Mouse (Mus musculus) lung, embryonic 14.5 days (tissue): ENCODE data around the gene Cux1. TPM values are rescaled to one million over a fixed set of nuclear protein-coding genes. Genes with fewer than 3 reads are reported as not detected.

Source experiments
- ATAC-seq: fragments of 200-750 bp; cut with Nextera tagmentation; 2 replicates; pipeline ENCODE4 v1.8.0; 2017; ENCODE audit warnings: mild to moderate bottlenecking, moderate TSS enrichment, moderate library complexity; ENCODE audit not compliant: insufficient read depth
- DNase-seq: peaks from one replicate; pipeline ENCODE4 v3.0.0-alpha.2; 2015
- H3K27ac ChIP-seq: fragments of 300-500 bp; sonication (generic); 2 replicates; pipeline ENCODE4 v1.5.1; 2014; ENCODE audit warnings: low read depth, mild to moderate bottlenecking, moderate library complexity
- H3K27me3 ChIP-seq: fragments of 300-500 bp; sonication (generic); 2 replicates; pipeline ENCODE4 v1.6.1; 2014; ENCODE audit warnings: low read length, control low read depth; ENCODE audit not compliant: insufficient read depth
- H3K36me3 ChIP-seq: fragments of 300-500 bp; sonication (generic); 2 replicates; pipeline ENCODE4 v1.6.1; 2014; ENCODE audit warnings: control low read depth; ENCODE audit not compliant: insufficient read depth
- H3K4me1 ChIP-seq: fragments of 300-500 bp; sonication (generic); 2 replicates; pipeline ENCODE4 v1.6.1; 2014; ENCODE audit warnings: antibody characterized with exemption, control low read depth; ENCODE audit not compliant: insufficient read depth
- H3K4me2 ChIP-seq: fragments of 300-500 bp; sonication (generic); 2 replicates; pipeline ENCODE4 v1.6.1; 2014; ENCODE audit warnings: mild to moderate bottlenecking
- H3K4me3 ChIP-seq: fragments of 300-500 bp; sonication (generic); 2 replicates; pipeline ENCODE4 v1.5.1; 2014; ENCODE audit warnings: low read depth, low read length
- H3K9ac ChIP-seq: fragments of 300-500 bp; sonication (generic); 2 replicates; pipeline ENCODE4 v1.6.1; 2014
- H3K9me3 ChIP-seq: fragments of 300-500 bp; sonication (generic); 2 replicates; pipeline ENCODE4 v1.6.1; 2016; ENCODE audit warnings: low read depth, low read length, control low read depth
- CTCF ChIP-seq: IDR thresholded peaks from 2 replicates; pipeline ENCODE4 v1.5.1; 2016; ENCODE audit warnings: antibody characterized with exemption, low read depth
- WGBS: fragments of 180-500 bp; shearing (Covaris S2); extraction: QIAGEN DNeasy Blood & Tissue Kit; methylation state at CpG from one replicate; pipeline ENCODE4 v1.1.7; 2014; 5-methylcytosine and 5-hydroxymethylcytosine counted together
- polyA plus RNA-seq: library from polyadenylated mRNA; unstranded; fragments of >200 nt; fragmentation: Nextera tagmentation; extraction: Ambion mirVana; gene quantifications from 2 replicates; pipeline ENCODE4 v1.2.1, GENCODE M21; 2014

Gene Cux1
- 99.5 and 104 TPM in 2 replicates for polyA plus RNA-seq

DNA sequence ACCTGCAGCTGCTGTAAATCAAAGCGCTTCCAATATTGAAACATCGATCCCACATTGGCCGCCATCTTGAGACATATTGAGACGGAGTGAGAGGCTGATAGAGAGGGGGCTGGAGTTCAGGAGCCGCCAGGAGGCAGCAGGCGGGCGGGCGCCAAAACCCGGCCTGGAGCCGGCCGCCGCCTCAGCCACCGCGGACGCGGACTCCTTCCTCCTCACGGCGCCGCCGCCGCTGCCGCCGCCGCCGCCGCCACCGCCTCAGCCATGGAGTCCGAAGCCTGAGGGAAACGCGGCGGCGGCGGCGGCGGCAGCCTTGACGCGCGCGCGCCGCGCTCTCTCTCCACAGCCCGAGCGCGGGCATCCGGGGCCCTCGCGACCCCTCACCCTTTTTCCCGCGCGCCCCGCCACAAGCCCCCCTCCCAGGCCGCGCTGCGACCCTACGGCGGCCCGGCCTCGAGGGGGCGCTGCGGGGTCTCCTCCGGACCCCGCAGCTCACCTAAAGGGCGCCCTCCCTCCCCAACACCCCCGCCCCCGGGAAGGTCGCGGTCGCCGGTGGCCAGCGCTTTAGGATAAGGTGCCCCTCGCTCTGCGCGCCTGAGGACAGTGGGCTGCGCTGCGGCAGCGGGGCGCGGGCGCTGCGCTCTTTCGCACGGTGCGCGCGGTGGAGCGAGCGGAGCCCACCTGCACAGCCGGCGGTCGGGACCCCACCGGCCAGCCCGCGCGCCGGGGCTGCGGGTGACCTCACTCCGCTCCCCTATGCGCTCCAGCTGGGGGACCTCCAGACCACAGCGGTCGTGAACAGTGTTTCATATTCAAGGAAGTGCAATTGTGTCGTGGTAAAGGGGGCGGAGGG, at the start of gene Cux1:
Cux1 (minus strand) TSS at position 315 of the 850 bp plus-strand sequence.
- TF ChIP-seq CTCF, result peak; percentile 24; the same call in 1 of the 2 replicates

DNA sequence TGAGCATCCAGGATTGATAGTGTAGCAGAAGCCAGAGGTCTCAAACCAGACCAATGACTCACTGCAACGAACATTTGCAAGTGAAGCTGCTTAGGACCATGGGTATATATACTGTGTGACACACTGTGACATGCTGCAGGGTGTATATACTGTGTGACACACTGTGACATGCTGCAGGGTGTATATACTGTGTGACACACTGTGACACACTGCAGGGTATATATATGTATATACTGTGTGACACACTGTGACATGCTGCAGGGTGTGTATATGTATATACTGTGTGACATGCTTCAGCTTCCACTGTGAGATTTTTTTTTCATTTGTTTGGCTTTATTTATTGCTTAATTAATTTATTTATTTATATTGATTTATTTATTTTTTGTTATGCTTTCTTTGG, 45.1 kb upstream of the Cux1 start:
- Histone ChIP-seq H3K27ac (no peak overlapping the region), H3K9ac (no peak overlapping the region), H3K9me3 (no peaks in the 10 kb centered on the region), H3K4me2 (no peak overlapping the region), H3K36me3 (no peaks in the 10 kb centered on the region), H3K27me3 (no peaks in the 10 kb centered on the region), H3K4me1 (no peaks in the 10 kb centered on the region), H3K4me3 (no peak overlapping the region)
- WGBS, result 61% methylated on average over 1 of the region's 1 CpGs
- DNase-seq (no peak), ATAC-seq (no peak)
- no peak for TF ChIP-seq CTCF

More for the DNA sequence above, at the start of gene Cux1:
- Histone ChIP-seq H3K9ac (peak within 1 kb of the TSS; percentile 75), H3K36me3 (no peaks in the 10 kb centered on the region), H3K4me2 (peak within 1 kb of the TSS; percentile 99), H3K27me3 (peaks cover 22% of the 10 kb centered on the region), H3K9me3 (no peaks in the 10 kb centered on the region), H3K27ac (peak within 1 kb of the TSS; percentile 93), H3K4me1 (peaks cover 15% of the 10 kb centered on the region), H3K4me3 (peak within 1 kb of the TSS; percentile 64)
- ATAC-seq (peak; percentile 87), DNase-seq (peak; percentile 93)
- WGBS, result under 1% methylated on average over 79 of the region's 103 CpGs

DNA sequence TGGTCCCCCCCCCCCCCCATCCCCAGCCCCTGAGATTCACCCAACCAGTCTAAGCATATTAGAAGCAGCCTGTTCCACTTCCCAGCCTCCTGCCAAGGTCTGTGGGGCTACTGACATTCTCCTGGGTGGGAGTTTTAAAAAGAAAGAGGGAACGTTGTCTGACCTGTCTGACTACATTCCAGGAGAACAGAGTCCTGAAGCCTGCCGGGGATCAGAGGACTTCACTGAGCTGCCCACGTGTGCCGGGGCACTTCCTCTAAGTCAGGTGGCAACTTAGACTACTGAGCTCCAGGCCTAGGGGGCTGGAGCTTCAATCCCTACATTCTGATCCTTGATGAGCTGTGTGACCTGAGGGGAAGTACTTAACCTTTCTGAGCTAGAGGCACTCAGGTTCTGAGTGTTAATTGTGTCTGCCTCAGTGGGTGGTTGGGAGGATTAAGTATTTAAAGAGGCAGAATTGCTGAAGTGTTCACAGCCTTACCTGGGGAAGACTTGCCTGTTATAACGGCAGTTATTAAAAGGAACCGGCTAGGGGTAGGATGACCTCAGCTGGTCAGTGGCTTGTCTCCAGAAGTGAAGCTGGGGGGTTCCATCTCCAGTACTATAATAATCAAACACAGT, 41.6 kb upstream of the Cux1 start:
- H3K4me3 ChIP-seq, result no peak overlapping the region
- 48% methylated on average over 6 of the region's 6 CpGs for WGBS
- H3K36me3 ChIP-seq, result no peaks in the 10 kb centered on the region
- H3K9ac ChIP-seq, result no peak overlapping the region
- no peak overlapping the region for H3K4me2 ChIP-seq
- H3K27ac ChIP-seq, result peak overlapping the region; percentile 26
- H3K9me3 ChIP-seq, result no peaks in the 10 kb centered on the region
- no peaks in the 10 kb centered on the region for H3K4me1 ChIP-seq
- H3K27me3 ChIP-seq, result no peaks in the 10 kb centered on the region
- DNase-seq (peak; percentile 81), ATAC-seq (peak; percentile 90)
- no peak for TF ChIP-seq CTCF

DNA sequence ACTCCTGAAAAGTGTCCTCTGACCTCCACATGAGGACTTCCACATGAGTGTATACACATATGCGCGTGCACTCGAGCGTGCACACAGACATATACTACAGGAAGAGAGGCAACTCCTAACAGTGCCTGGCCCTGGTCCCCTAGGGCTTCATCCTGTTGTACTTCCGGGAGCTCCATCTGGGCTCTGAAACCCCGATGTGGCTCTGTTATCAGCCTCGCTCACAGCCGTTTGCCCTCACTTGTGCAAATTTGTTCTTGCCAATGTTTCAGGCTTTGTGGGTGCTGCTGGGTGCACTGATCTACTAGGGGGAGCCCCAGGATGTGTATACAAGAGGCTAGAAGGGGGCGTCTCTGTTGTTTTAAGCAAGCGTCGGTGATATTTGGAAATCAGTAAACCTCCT, 37.9 kb upstream of the Cux1 start:
- Histone ChIP-seq H3K9ac (no peak overlapping the region), H3K4me1 (no peaks in the 10 kb centered on the region), H3K4me3 (no peak overlapping the region), H3K9me3 (no peaks in the 10 kb centered on the region), H3K27me3 (no peaks in the 10 kb centered on the region), H3K27ac (no peak overlapping the region), H3K4me2 (no peak overlapping the region), H3K36me3 (no peaks in the 10 kb centered on the region)
- peak; percentile 17 for DNase-seq
- WGBS, result 38% methylated on average over 11 of the region's 11 CpGs
- no peak for TF ChIP-seq CTCF
- ATAC-seq, result no peak

DNA sequence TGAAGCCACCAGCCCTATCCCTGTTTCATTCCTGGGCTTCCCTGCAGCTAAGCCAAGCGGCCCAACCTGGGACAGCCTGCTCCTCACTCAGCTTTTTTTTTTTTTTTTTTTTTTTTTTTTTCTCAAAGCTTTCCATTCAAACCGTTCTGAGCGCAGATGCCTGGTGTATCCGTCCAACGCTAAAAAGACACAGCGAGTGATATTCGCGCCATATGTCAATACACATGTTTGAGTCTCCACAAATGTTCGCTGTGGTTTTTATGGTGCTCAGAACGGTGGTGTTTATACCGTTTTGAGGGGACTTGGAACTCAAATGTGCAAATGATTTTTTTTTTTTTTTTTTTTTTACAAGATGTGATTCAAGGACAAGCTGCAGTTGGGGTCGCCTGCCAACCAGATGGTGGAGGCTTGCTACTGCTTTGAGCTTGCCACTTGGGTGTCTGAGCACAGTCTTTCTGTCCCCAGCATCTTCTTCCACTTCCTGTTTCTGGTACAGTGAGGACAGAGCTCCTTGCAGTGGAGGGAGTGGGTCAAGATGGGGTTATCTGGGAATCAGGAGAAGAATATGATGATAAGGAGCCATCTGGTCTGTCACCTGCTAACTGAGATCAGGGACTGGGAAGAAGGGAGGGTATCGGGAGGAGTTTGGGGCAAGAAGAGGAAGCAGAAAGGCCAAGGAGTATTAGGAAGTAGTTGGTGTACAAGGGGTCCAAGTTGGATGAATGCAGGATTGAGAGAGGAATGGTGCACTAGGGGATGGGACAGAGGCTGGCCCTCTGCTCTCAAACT, 36.1 kb upstream of the Cux1 start:
- Histone ChIP-seq H3K4me2 (no peak overlapping the region), H3K9ac (no peak overlapping the region), H3K27ac (no peak overlapping the region), H3K27me3 (no peaks in the 10 kb centered on the region), H3K4me3 (no peak overlapping the region), H3K4me1 (no peaks in the 10 kb centered on the region), H3K9me3 (no peaks in the 10 kb centered on the region), H3K36me3 (no peaks in the 10 kb centered on the region)
- TF ChIP-seq CTCF, result no peak
- ATAC-seq, result no peak
- DNase-seq, result no peak
- WGBS, result 73% methylated on average over 13 of the region's 13 CpGs

DNA sequence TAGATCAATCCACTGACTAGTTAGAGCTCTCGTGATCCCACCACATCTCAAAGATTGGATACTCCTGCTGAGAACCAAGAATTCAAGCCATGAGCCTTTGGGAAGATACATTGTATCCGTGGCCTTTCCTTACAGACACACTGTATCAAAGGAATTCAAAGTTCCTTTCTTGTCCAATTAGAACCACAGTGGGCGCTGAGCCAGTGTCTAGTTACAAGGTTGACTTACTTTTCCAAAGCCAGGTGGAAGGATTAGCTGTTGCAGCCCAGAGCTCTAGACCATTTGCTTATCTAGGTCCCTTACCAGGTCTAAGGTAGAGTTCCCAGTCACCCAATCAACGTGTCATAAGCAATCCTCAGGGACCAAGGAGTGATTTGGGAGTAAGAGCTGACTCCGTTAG, 33.2 kb upstream of the Cux1 start:
- Histone ChIP-seq H3K27ac (no peak overlapping the region), H3K4me2 (no peak overlapping the region), H3K9ac (no peak overlapping the region), H3K36me3 (no peaks in the 10 kb centered on the region), H3K9me3 (no peaks in the 10 kb centered on the region), H3K4me1 (no peaks in the 10 kb centered on the region), H3K4me3 (no peak overlapping the region), H3K27me3 (no peaks in the 10 kb centered on the region)
- 76% methylated on average over 5 of the region's 5 CpGs for WGBS
- no peak for ATAC-seq
- DNase-seq, result no peak
- TF ChIP-seq CTCF, result no peak
